Comparison of ENCODE assay signal across 7 mouse cellular contexts in genomic region chr7:128417226-128417929, GRCm38 (mm10). TPM values are rescaled to one million over a fixed set of nuclear protein-coding genes. Genes with fewer than 3 reads are reported as not detected.
DNase-seq lines count a peak whose midpoint lies in the region; ATAC-seq and TF ChIP-seq lines count a peak whose summit lies in the region.

No protein-coding gene starts in this region.

- H3K4me3 ChIP-seq in lung, embryonic 14.5 days (ENCODE audit: low read depth, low read length): peak overlapping the region; percentile 76
- peak overlapping the region; percentile 72 for H3K4me3 ChIP-seq in forebrain, embryonic 15.5 days
- H3K4me3 ChIP-seq in liver, embryonic 15.5 days (replicated peaks): peak overlapping the region; percentile 84
- peak overlapping the region; percentile 75 for H3K4me3 ChIP-seq in stomach, embryonic 15.5 days (replicated peaks)

- no peaks in the 10 kb centered on the region for H3K36me3 ChIP-seq in lung, embryonic 14.5 days (ENCODE audit: insufficient read depth)
- no peaks in the 10 kb centered on the region for H3K36me3 ChIP-seq in forebrain, embryonic 15.5 days
- no peaks in the 10 kb centered on the region for H3K36me3 ChIP-seq in liver, embryonic 15.5 days (replicated peaks)
- H3K36me3 ChIP-seq in stomach, embryonic 15.5 days: no peaks in the 10 kb centered on the region

- no peak overlapping the region for H3K27ac ChIP-seq in lung, embryonic 14.5 days (ENCODE audit: low read depth)
- no peak overlapping the region for H3K27ac ChIP-seq in forebrain, embryonic 15.5 days (replicated peaks)
- peak overlapping the region; percentile 51; the same call in 1 of the 2 replicates for H3K27ac ChIP-seq in liver, embryonic 15.5 days (replicated peaks)
- no peak overlapping the region for H3K27ac ChIP-seq in stomach, embryonic 15.5 days

- ATAC-seq in lung, embryonic 14.5 days (ENCODE audit: insufficient read depth): peak; percentile 16; the same call in 1 of the 2 replicates
- ATAC-seq in forebrain, embryonic 15.5 days (replicated peaks): no peak
- no peak for ATAC-seq in liver, embryonic 15.5 days (ENCODE audit: insufficient read depth)
- ATAC-seq in stomach, embryonic 15.5 days (ENCODE audit: insufficient read depth, low FRiP score, low read depth): no peak

- peaks cover 10% of the 10 kb centered on the region for H3K4me1 ChIP-seq in lung, embryonic 14.5 days (ENCODE audit: insufficient read depth)
- peaks cover 16% of the 10 kb centered on the region for H3K4me1 ChIP-seq in forebrain, embryonic 15.5 days
- H3K4me1 ChIP-seq in liver, embryonic 15.5 days (replicated peaks): peaks cover 68% of the 10 kb centered on the region
- H3K4me1 ChIP-seq in stomach, embryonic 15.5 days: peaks cover 14% of the 10 kb centered on the region

- WGBS in lung, embryonic 14.5 days: 2% methylated on average over 32 of the region's 32 CpGs
- WGBS in forebrain, embryonic 15.5 days: 3% methylated on average over 32 of the region's 32 CpGs
- 1% methylated on average over 32 of the region's 32 CpGs for WGBS in liver, embryonic 15.5 days (ENCODE audit: insufficient replicate concordance)
- WGBS in stomach, embryonic 15.5 days: 2% methylated on average over 32 of the region's 32 CpGs

- peak overlapping the region; percentile 70 for H3K9ac ChIP-seq in lung, embryonic 14.5 days
- peak overlapping the region; percentile 67 for H3K9ac ChIP-seq in forebrain, embryonic 15.5 days (replicated peaks)
- H3K9ac ChIP-seq in liver, embryonic 15.5 days: peak overlapping the region; percentile 78
- H3K9ac ChIP-seq in stomach, embryonic 15.5 days: peak overlapping the region; percentile 63

- TF ChIP-seq CTCF in lung, embryonic 14.5 days (IDR thresholded peaks at IDR 0.05; ENCODE audit: low read depth): no peak

- H3K9me3 ChIP-seq in lung, embryonic 14.5 days (ENCODE audit: low read depth, low read length): no peaks in the 10 kb centered on the region
- no peaks in the 10 kb centered on the region for H3K9me3 ChIP-seq in forebrain, embryonic 15.5 days
- H3K9me3 ChIP-seq in liver, embryonic 15.5 days (replicated peaks): no peaks in the 10 kb centered on the region
- H3K9me3 ChIP-seq in stomach, embryonic 15.5 days: no peaks in the 10 kb centered on the region

- H3K4me2 ChIP-seq in lung, embryonic 14.5 days: peak overlapping the region; percentile 100
- peak overlapping the region; percentile 98 for H3K4me2 ChIP-seq in forebrain, embryonic 15.5 days (replicated peaks)
- peak overlapping the region; percentile 98 for H3K4me2 ChIP-seq in liver, embryonic 15.5 days
- peak overlapping the region; percentile 99 for H3K4me2 ChIP-seq in stomach, embryonic 15.5 days

- no peak for DNase-seq in lung, embryonic 14.5 days
- no peak for DNase-seq in lung, postnatal 25 days (ENCODE audit: low spot score)
- peak; percentile 70 for DNase-seq in T-cell, adult 2 months (ENCODE audit: low spot score)
- DNase-seq in frontal cortex, postnatal 36 days (ENCODE audit: low spot score in 2 of 2): no peak

- H3K27me3 ChIP-seq in lung, embryonic 14.5 days (ENCODE audit: insufficient read depth, low read length): peaks cover 64% of the 10 kb centered on the region
- H3K27me3 ChIP-seq in forebrain, embryonic 15.5 days: peaks cover 40% of the 10 kb centered on the region
- H3K27me3 ChIP-seq in liver, embryonic 15.5 days: peaks cover 58% of the 10 kb centered on the region
- H3K27me3 ChIP-seq in stomach, embryonic 15.5 days (replicated peaks): peaks cover 61% of the 10 kb centered on the region

RNA-seq across cellular contexts. Expression of gene Rgs10, which starts 1.2 kb away (rescaled TPM):
- 31.1 and 31.2 TPM in 2 replicates for polyA plus RNA-seq in lung, embryonic 14.5 days (2014; fragmentation: Nextera tagmentation; extraction: Ambion mirVana)
- 21.9 and 22.2 TPM in 2 replicates for polyA plus RNA-seq in forebrain, embryonic 15.5 days (2015; fragmentation: Nextera tagmentation; extraction: Ambion mirVana)
- polyA plus RNA-seq in liver, embryonic 15.5 days (2015; fragmentation: Nextera tagmentation; extraction: Ambion mirVana): 29.0 and 34.5 TPM in 2 replicates
- polyA plus RNA-seq in stomach, embryonic 15.5 days (2015; fragmentation: Nextera tagmentation; extraction: Ambion mirVana): 25.7 and 27.9 TPM in 2 replicates

RNA-seq across cellular contexts. Expression of gene Tial1, which starts 44.1 kb away (rescaled TPM):
- 38.4 TPM in 2 replicates for polyA plus RNA-seq in lung, embryonic 14.5 days (2014; fragmentation: Nextera tagmentation; extraction: Ambion mirVana)
- 31.6 and 35.0 TPM in 2 replicates for polyA plus RNA-seq in forebrain, embryonic 15.5 days (2015; fragmentation: Nextera tagmentation; extraction: Ambion mirVana)
- 9.3 and 10.2 TPM in 2 replicates for polyA plus RNA-seq in liver, embryonic 15.5 days (2015; fragmentation: Nextera tagmentation; extraction: Ambion mirVana)
- polyA plus RNA-seq in stomach, embryonic 15.5 days (2015; fragmentation: Nextera tagmentation; extraction: Ambion mirVana): 26.8 and 28.5 TPM in 2 replicates
